Mouse (Mus musculus): ENCODE data around the gene Treml1. TPM values are rescaled to one million over a fixed set of nuclear protein-coding genes. Genes with fewer than 3 reads are reported as not detected.
A peak's percentile ranks its signal among the peaks of the same experiment; 100 is the strongest.
"Not testable (repeated sequence)": the region's sequence is repeated elsewhere in the genome, so short reads cannot be mapped to it uniquely, and the experiment has no call there.

Treml1 gene
- polyA plus RNA-seq, 1 experiment from 2014 or later, result 25.5 TPM

- Histone ChIP-seq H3K9ac (no peak overlapping the region), H3K9me3 (replicated peaks) (no peaks in the 10 kb centered on the region), H3K27me3 (no peaks in the 10 kb centered on the region), H3K4me3 (replicated peaks) (no peak overlapping the region), H3K27ac (no peak overlapping the region), H3K4me1 (replicated peaks) (peaks cover 10% of the 10 kb centered on the region), H3K4me2 (no peak overlapping the region), H3K36me3 (no peaks in the 10 kb centered on the region)
- WGBS (ENCODE audit: insufficient replicate concordance), result 0% methylated on average over 6 of the region's 6 CpGs
- ATAC-seq (ENCODE audit: low read depth), result peak; percentile 78
- DNase-seq, result peak; percentile 73
Measured at GRCm38 (mm10) chr17:48336857-48337256, 22.9 kb upstream of the Treml1 start.

GRCm38 (mm10) chr17:48340267-48340666 is 19.4 kb upstream of the Treml1 start:
- ATAC-seq (ENCODE audit: low read depth) (no peak), DNase-seq (no peak)
- no peak overlapping the region for H3K27ac ChIP-seq
- no peaks in the 10 kb centered on the region for H3K36me3 ChIP-seq
- no peak overlapping the region for H3K4me2 ChIP-seq
- peaks cover 16% of the 10 kb centered on the region for H3K4me1 ChIP-seq (replicated peaks)
- H3K4me3 ChIP-seq (replicated peaks), result no peak overlapping the region
- no peak overlapping the region for H3K9ac ChIP-seq
- 81% methylated on average over 1 of the region's 1 CpGs for WGBS (ENCODE audit: insufficient replicate concordance)
- no peaks in the 10 kb centered on the region for H3K9me3 ChIP-seq (replicated peaks)
- H3K27me3 ChIP-seq, result no peaks in the 10 kb centered on the region

- no peak for DNase-seq
- peak; percentile 68 for ATAC-seq (ENCODE audit: low read depth)
- Histone ChIP-seq H3K36me3 (no peaks in the 10 kb centered on the region), H3K27me3 (no peaks in the 10 kb centered on the region), H3K9me3 (replicated peaks) (no peaks in the 10 kb centered on the region), H3K4me1 (replicated peaks) (peaks cover 16% of the 10 kb centered on the region), H3K4me2 (no peak overlapping the region), H3K27ac (peak overlapping the region; percentile 26; the same call in 1 of the 2 replicates), H3K4me3 (replicated peaks) (no peak overlapping the region), H3K9ac (no peak overlapping the region)
- WGBS (ENCODE audit: insufficient replicate concordance), result 17% methylated on average over 3 of the region's 3 CpGs
Measured at GRCm38 (mm10) chr17:48341947-48342346, 17.8 kb upstream of the Treml1 start.

GRCm38 (mm10) chr17:48343065-48343464 is 16.7 kb upstream of the Treml1 start:
- Histone ChIP-seq H3K27ac (no peak overlapping the region), H3K9me3 (replicated peaks) (no peaks in the 10 kb centered on the region), H3K9ac (no peak overlapping the region), H3K4me2 (no peak overlapping the region), H3K4me1 (replicated peaks) (peaks cover 16% of the 10 kb centered on the region), H3K4me3 (replicated peaks) (no peak overlapping the region), H3K36me3 (no peaks in the 10 kb centered on the region), H3K27me3 (no peaks in the 10 kb centered on the region)
- no peak for ATAC-seq (ENCODE audit: low read depth)
- WGBS (ENCODE audit: insufficient replicate concordance), result 53% methylated on average over 2 of the region's 2 CpGs
- DNase-seq, result no peak

- WGBS (ENCODE audit: insufficient replicate concordance), result 61% methylated on average over 4 of the region's 4 CpGs
- no peaks in the 10 kb centered on the region for H3K9me3 ChIP-seq (replicated peaks)
- H3K36me3 ChIP-seq, result no peaks in the 10 kb centered on the region
- no peaks in the 10 kb centered on the region for H3K27me3 ChIP-seq
- H3K27ac ChIP-seq, result no peak overlapping the region
- peaks cover 16% of the 10 kb centered on the region for H3K4me1 ChIP-seq (replicated peaks)
- H3K4me3 ChIP-seq (replicated peaks), result no peak overlapping the region
- ATAC-seq (ENCODE audit: low read depth) (no peak), DNase-seq (no peak)
- no peak overlapping the region for H3K9ac ChIP-seq
- H3K4me2 ChIP-seq, result no peak overlapping the region
Measured at GRCm38 (mm10) chr17:48345824-48346223, 13.9 kb upstream of the Treml1 start.

- DNase-seq (no peak), ATAC-seq (ENCODE audit: low read depth) (no peak)
- H3K27ac ChIP-seq, result no peak within 1 kb of the TSS
Measured at GRCm38 (mm10) chr17:48346231-48346630, 13.5 kb upstream of the Treml1 start, which contains the start of gene Trem2. Gene Trem2, plus strand, starts transcription at chr17:48346401.

GRCm38 (mm10) chr17:48346834-48347233 is 12.9 kb upstream of the Treml1 start:
- Histone ChIP-seq H3K4me3 (replicated peaks) (no peak overlapping the region), H3K9me3 (replicated peaks) (no peaks in the 10 kb centered on the region), H3K27me3 (no peaks in the 10 kb centered on the region), H3K36me3 (no peaks in the 10 kb centered on the region), H3K4me1 (replicated peaks) (peaks cover 6% of the 10 kb centered on the region), H3K27ac (no peak overlapping the region), H3K9ac (no peak overlapping the region), H3K4me2 (no peak overlapping the region)
- WGBS (ENCODE audit: insufficient replicate concordance), result 56% methylated on average over 4 of the region's 4 CpGs
- DNase-seq (no peak), ATAC-seq (ENCODE audit: low read depth) (no peak)

More at GRCm38 (mm10) chr17:48346231-48346630, 13.5 kb upstream of the Treml1 start, which contains the start of gene Trem2:
- H3K9me3 ChIP-seq (replicated peaks), result no peaks in the 10 kb centered on the region
- H3K27me3 ChIP-seq, result no peaks in the 10 kb centered on the region
- no peaks in the 10 kb centered on the region for H3K36me3 ChIP-seq
- H3K9ac ChIP-seq, result no peak within 1 kb of the TSS
- H3K4me3 ChIP-seq (replicated peaks), result no peak within 1 kb of the TSS
- 74% methylated on average over 5 of the region's 5 CpGs for WGBS (ENCODE audit: insufficient replicate concordance)
- peaks cover 12% of the 10 kb centered on the region for H3K4me1 ChIP-seq (replicated peaks)
- no peak within 1 kb of the TSS for H3K4me2 ChIP-seq

GRCm38 (mm10) chr17:48347287-48347686 is 12.4 kb upstream of the Treml1 start:
- no peaks in the 10 kb centered on the region for H3K36me3 ChIP-seq
- no peak for DNase-seq
- no peak for ATAC-seq (ENCODE audit: low read depth)
- no peak overlapping the region for H3K9ac ChIP-seq
- H3K27ac ChIP-seq, result no peak overlapping the region
- H3K4me2 ChIP-seq, result no peak overlapping the region
- H3K27me3 ChIP-seq, result no peaks in the 10 kb centered on the region
- WGBS (ENCODE audit: insufficient replicate concordance), result 55% methylated on average over 2 of the region's 2 CpGs
- H3K4me1 ChIP-seq (replicated peaks), result peaks cover 2% of the 10 kb centered on the region
- H3K4me3 ChIP-seq (replicated peaks), result no peak overlapping the region
- no peaks in the 10 kb centered on the region for H3K9me3 ChIP-seq (replicated peaks)

GRCm38 (mm10) chr17:48350681-48351193 is 9.0 kb upstream of the Treml1 start:
- 67% methylated on average over 5 of the region's 5 CpGs for WGBS (ENCODE audit: insufficient replicate concordance)
- Histone ChIP-seq H3K36me3 (no peaks in the 10 kb centered on the region), H3K27me3 (no peaks in the 10 kb centered on the region), H3K4me3 (replicated peaks) (no peak overlapping the region), H3K9me3 (replicated peaks) (no peaks in the 10 kb centered on the region), H3K4me1 (replicated peaks) (no peaks in the 10 kb centered on the region; the same call in 1 of the 2 replicates), H3K9ac (no peak overlapping the region), H3K27ac (no peak overlapping the region), H3K4me2 (no peak overlapping the region)
- DNase-seq, result no peak
- ATAC-seq (ENCODE audit: low read depth), result no peak

- not testable (repeated sequence) for DNase-seq; H3K4me3 ChIP-seq (replicated peaks); H3K9me3 ChIP-seq (replicated peaks); H3K4me2 ChIP-seq; H3K27me3 ChIP-seq; H3K9ac ChIP-seq; ATAC-seq (ENCODE audit: low read depth); H3K4me1 ChIP-seq (replicated peaks); H3K36me3 ChIP-seq; H3K27ac ChIP-seq
- WGBS (ENCODE audit: insufficient replicate concordance), result 71% methylated on average over 7 of the region's 7 CpGs
Measured at GRCm38 (mm10) chr17:48352976-48353375, 6.7 kb upstream of the Treml1 start.

- no peak for ATAC-seq (ENCODE audit: low read depth)
- no peak overlapping the region for H3K9ac ChIP-seq
- no peaks in the 10 kb centered on the region for H3K36me3 ChIP-seq
- no peak overlapping the region for H3K4me2 ChIP-seq
- 75% methylated on average over 3 of the region's 3 CpGs for WGBS (ENCODE audit: insufficient replicate concordance)
- H3K27me3 ChIP-seq, result no peaks in the 10 kb centered on the region
- DNase-seq, result no peak
- no peak overlapping the region for H3K27ac ChIP-seq
- H3K9me3 ChIP-seq (replicated peaks), result no peaks in the 10 kb centered on the region
- peaks cover 14% of the 10 kb centered on the region for H3K4me1 ChIP-seq (replicated peaks)
- H3K4me3 ChIP-seq (replicated peaks), result no peak overlapping the region
Measured at GRCm38 (mm10) chr17:48355822-48356221, 3.9 kb upstream of the Treml1 start.

- Histone ChIP-seq H3K4me3 (replicated peaks) (no peak overlapping the region), H3K4me1 (replicated peaks) (peaks cover 32% of the 10 kb centered on the region), H3K27me3 (no peaks in the 10 kb centered on the region), H3K9ac (no peak overlapping the region), H3K9me3 (replicated peaks) (no peaks in the 10 kb centered on the region), H3K27ac (no peak overlapping the region), H3K4me2 (no peak overlapping the region), H3K36me3 (no peaks in the 10 kb centered on the region)
- DNase-seq, result no peak
- WGBS (ENCODE audit: insufficient replicate concordance), result 26% methylated on average over 2 of the region's 2 CpGs
- ATAC-seq (ENCODE audit: low read depth), result no peak
Measured at GRCm38 (mm10) chr17:48357892-48358291, 1.8 kb upstream of the Treml1 start.

Data from liver, embryonic 13.5 days (tissue).